Mouse (Mus musculus) liver, adult 2 months (tissue): ENCODE results near the gene Robo1.

ENCODE experiments used
- CTCF ChIP-seq: fragments of 200-500 bp; IDR thresholded peaks from 2 replicates; pipeline ENCODE4 v1.5.1; 2011; ENCODE audit warnings: low read depth, low read length, control low read depth
- POLR2A ChIP-seq: fragments of 200-500 bp; IDR thresholded peaks from 2 replicates; pipeline ENCODE4 v1.6.1; 2011; ENCODE audit warnings: low read length, control low read depth; ENCODE audit not compliant: insufficient read depth; ENCODE audit errors: extremely low read depth

- TF ChIP-seq CTCF (no peak), POLR2A (no peak)
These were observed 409.2 kb downstream of the Robo1 start for GRCm38 (mm10) chr16:72717118-72717802.
